Mouse (Mus musculus): Measurements from ENCODE around the gene Ucma. TPM values are rescaled to one million over a fixed set of nuclear protein-coding genes. Genes with fewer than 3 reads are reported as not detected.

The Ucma gene
- not detected for total RNA-seq (2023)

GRCm38 (mm10) chr2:4975807-4976206 is at the start of gene Ucma:
Gene Ucma (plus strand): TSS chr2:4976122.

GRCm38 (mm10) chr2:5012491-5013324 is 36.8 kb downstream of the Ucma start, which contains the start of gene Mcm10:
Gene Mcm10 (minus strand): TSS chr2:5012791.

Other genes starting within 250 kb of the Ucma start
- gene Sephs1, start 94.6 kb upstream of the Ucma start, total RNA-seq (2023), result 10 to 100 TPM; 29.7 to 32.0 TPM
- 10 to 100 TPM; 30.1 to 33.4 TPM for gene Phyh, start 57.1 kb upstream of the Ucma start, total RNA-seq (2023)
- gene Mcm10, start 36.7 kb downstream of the Ucma start, total RNA-seq (2023), result 1 to 10 TPM; 2.3 to 6.5 TPM
- gene Optn, start 87.9 kb downstream of the Ucma start, total RNA-seq (2023), result 1 to 10 TPM; 1.0 to 1.2 TPM
- gene Ccdc3, start 161.7 kb downstream of the Ucma start, total RNA-seq (2023), result not detected